Mouse (Mus musculus): Measurements from ENCODE around the gene 2410137M14Rik.
"Not testable (repeated sequence)": the region's sequence is repeated elsewhere in the genome, so short reads cannot be mapped to it uniquely, and the experiment has no call there.

2410137M14Rik gene

DNA sequence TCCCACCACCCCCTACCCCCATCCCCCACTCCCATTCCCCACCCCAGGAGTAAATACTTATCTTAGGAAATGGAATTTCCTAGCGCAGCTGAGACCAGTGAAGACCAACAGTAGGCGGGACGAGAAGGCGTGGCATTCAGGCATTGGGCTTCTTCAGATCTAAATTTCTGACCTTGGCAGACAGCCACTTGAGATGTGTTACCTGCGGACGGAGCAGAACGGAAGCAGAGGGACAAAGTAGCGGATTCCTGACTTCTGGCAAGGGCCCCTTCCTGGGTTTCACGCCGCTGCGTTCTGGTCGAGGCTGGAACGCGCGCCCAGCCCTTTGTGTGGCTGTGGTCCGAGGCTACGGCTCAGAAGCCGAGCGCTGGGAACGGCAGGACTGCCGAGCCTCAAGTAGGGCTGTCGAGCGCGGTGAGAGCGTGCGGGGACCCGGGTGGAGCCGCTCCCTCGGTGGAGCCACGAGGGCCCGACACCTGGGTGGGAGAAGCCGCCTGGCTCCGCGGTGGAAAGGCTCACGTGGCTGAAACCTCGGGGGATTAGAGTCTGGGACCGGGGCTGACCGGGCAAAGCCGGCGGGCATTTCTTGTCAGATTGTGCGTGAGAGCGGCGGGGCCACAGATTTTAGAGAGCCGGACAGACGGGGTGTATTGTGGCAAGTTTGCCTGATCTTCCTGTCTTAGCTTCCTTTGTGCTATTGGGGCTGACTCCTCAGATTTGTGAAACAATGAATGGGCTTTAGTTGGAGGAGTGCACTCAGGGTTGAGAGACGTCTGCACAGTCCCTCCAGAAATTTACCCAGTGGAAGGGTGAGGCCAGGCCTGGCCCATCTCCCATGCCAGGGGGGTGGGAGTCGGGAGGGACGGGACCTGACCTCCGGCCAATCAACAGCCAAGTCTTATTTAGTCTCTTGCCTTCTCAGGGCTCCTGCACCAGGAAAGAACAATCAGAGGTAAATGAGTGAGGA is 21.6 kb upstream of the 2410137M14Rik start:
- Histone ChIP-seq H3K27me3 (ENCODE audit: control insufficient read depth, insufficient read depth, low read length, poor library complexity, severe bottlenecking) (no peaks in the 10 kb centered on the region; the same call in 1 of the 2 replicates), H3K36me3 (ENCODE audit: control insufficient read depth, insufficient read depth, low read length, poor library complexity, severe bottlenecking) (no peaks in the 10 kb centered on the region)
- no peak for DNase-seq (ENCODE audit: low read depth, low spot score)

DNA sequence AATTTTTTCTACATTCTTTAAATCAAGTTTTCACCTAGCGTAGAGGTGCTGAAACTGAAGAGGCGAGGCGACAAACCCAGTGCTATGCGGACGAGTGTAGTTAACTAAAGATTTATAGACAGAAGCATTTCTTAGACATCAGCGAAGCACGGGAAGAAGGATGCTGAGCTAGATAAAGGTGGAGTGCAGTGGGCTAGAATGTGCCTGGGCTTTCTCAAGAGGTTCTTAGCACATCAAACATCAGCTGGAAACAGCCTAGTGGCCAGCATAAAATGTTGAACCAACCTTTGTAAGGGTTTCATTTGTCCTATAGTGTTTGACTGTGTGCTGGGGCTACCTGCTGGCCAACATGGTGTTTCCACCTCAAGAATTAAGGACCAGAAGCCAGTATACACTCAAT is 19.8 kb upstream of the 2410137M14Rik start, which contains the start of gene Zfp57:
Gene Zfp57 (plus strand): TSS at position 301 of the 400 bp plus-strand sequence.
- no peaks in the 10 kb centered on the region; the same call in 1 of the 2 replicates for H3K27me3 ChIP-seq (ENCODE audit: control insufficient read depth, insufficient read depth, low read length, poor library complexity, severe bottlenecking)
- no peak for DNase-seq (ENCODE audit: low read depth, low spot score)

DNA sequence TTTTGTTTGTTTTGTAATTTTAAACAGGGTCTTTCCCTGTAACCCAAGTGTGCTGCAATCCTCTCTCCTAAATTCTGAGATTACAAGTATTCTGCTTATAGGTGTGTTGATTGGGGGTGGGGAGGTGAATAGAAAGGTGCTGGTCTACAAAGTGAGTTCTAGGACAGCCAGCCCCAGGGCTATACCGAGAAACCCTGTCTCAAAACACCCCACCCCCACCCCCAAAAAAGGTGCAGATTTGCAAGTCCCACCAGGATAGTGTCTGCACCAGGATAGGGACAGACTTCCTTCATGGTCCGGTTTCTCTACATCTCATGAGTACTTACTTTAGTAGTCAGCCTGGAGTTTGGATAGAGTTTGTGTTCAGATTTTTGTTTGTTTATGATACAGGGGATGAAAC is 17.4 kb upstream of the 2410137M14Rik start:
- H3K27me3 ChIP-seq (ENCODE audit: control insufficient read depth, insufficient read depth, low read length, poor library complexity, severe bottlenecking), result no peaks in the 10 kb centered on the region; the same call in 1 of the 2 replicates
- no peak for DNase-seq (ENCODE audit: low read depth, low spot score)
- H3K36me3 ChIP-seq (ENCODE audit: control insufficient read depth, insufficient read depth, low read length, poor library complexity, severe bottlenecking), result no peaks in the 10 kb centered on the region

More for the DNA sequence above, 19.8 kb upstream of the 2410137M14Rik start, which contains the start of gene Zfp57:
- no peaks in the 10 kb centered on the region for H3K36me3 ChIP-seq (ENCODE audit: control insufficient read depth, insufficient read depth, low read length, poor library complexity, severe bottlenecking)

DNA sequence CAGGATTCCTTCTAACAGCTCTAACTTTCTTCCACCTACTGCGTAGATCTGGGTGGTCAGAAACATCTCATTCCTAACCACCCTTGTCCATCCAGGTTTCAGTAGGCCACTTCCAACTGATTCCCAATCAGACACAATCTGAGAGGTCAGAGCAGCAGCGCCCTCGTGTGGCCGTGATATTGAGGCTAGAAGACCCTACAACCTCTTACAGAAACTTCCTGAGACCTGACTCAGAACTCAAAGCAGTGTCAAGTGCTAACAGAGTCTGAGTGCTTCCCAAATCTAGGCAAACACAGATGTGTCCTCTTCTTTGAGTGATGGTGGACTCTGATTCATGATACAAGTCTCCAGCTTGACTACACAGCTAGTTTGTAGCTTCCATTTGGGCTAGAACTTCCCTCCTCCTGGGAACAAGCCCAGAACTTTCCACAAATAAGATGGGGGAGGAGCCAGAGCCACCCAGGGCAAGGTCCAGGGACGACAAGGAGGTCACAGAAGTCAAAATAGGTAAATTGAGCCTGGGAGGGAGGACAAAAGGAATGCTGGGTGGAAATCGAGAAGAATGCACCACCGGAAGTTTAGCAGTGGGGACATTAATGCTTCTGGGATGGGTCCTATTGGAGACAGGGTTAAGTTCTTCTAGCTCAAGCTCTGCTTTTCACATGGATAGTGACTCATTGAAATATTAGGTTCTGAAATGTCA is 16.1 kb upstream of the 2410137M14Rik start:
- no peaks in the 10 kb centered on the region for H3K36me3 ChIP-seq (ENCODE audit: control insufficient read depth, insufficient read depth, low read length, poor library complexity, severe bottlenecking)
- no peaks in the 10 kb centered on the region; the same call in 1 of the 2 replicates for H3K27me3 ChIP-seq (ENCODE audit: control insufficient read depth, insufficient read depth, low read length, poor library complexity, severe bottlenecking)
- peak; percentile 69 for DNase-seq (ENCODE audit: low read depth, low spot score)

DNA sequence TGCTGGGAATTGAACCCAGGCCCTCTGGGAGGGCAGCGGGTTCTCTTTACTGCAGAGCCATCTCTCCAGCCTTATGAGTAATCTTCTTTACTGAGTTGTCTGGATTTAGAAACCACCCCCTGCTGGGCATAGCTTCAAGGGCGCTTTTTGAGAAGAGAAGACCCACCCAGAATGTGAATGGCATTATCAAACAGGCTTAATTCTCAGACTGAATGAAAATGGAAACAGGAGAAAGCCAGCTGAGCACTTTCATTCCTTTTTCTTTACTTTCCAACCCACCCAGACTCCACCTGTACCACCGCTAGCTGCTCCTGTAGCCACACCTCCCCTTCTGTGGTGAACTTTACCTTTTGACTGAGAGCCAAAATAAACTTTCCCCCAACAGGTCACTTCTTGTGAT is 14.4 kb upstream of the 2410137M14Rik start:
- H3K27me3 ChIP-seq (ENCODE audit: control insufficient read depth, insufficient read depth, low read length, poor library complexity, severe bottlenecking), result no peaks in the 10 kb centered on the region; the same call in 1 of the 2 replicates
- no peaks in the 10 kb centered on the region for H3K36me3 ChIP-seq (ENCODE audit: control insufficient read depth, insufficient read depth, low read length, poor library complexity, severe bottlenecking)
- no peak for DNase-seq (ENCODE audit: low read depth, low spot score)

DNA sequence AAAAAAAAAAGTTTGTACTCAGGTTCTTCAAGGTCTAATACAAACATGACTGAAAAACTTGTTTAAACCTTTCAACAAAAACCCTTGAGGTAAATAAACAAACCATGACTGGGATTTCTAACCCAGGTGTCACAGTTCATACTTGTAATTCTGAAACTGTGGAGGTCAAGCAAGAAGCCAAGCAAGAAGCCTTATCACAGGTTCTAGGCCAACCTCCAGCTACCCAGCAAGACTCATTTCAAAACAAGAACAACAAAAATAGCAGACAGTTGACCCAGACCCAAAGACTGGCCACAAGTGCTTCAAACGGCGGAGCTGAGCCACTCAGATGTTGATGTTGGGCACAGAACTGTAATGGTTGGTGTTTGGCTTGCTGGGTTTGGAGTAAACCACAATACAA is 13.5 kb upstream of the 2410137M14Rik start:
- no peak for DNase-seq (ENCODE audit: low read depth, low spot score)
- no peaks in the 10 kb centered on the region for H3K36me3 ChIP-seq (ENCODE audit: control insufficient read depth, insufficient read depth, low read length, poor library complexity, severe bottlenecking)
- no peaks in the 10 kb centered on the region for H3K27me3 ChIP-seq (ENCODE audit: control insufficient read depth, insufficient read depth, low read length, poor library complexity, severe bottlenecking)

DNA sequence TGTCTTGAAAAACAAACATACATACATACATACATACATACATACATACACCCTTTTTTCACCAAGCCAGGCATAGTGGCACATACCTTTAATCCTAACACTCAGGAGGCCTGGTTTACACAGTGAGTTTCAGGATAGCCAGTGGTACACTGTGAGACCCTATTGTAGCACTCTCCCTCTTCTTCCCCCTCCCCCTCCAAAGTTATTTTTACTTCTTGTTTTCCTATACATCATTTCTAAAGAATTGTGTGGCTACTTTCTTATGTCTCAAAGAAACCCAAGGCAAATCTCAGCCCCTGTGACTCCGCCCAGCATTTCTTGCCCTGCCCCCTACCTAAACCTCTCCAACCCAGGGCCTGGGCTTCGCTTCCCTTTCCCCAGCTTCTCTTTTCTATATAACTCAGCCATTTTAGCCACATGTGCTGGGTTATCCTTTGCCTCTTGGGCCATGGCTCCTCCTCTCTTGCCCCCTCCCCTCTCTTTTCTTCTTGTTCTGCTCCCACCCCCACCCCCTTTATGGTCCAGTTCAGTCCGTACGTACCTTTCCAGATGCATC is 12.8 kb upstream of the 2410137M14Rik start:
- DNase-seq (ENCODE audit: low read depth, low spot score), result no peak
- no peaks in the 10 kb centered on the region for H3K36me3 ChIP-seq (ENCODE audit: control insufficient read depth, insufficient read depth, low read length, poor library complexity, severe bottlenecking)
- H3K27me3 ChIP-seq (ENCODE audit: control insufficient read depth, insufficient read depth, low read length, poor library complexity, severe bottlenecking), result no peaks in the 10 kb centered on the region

DNA sequence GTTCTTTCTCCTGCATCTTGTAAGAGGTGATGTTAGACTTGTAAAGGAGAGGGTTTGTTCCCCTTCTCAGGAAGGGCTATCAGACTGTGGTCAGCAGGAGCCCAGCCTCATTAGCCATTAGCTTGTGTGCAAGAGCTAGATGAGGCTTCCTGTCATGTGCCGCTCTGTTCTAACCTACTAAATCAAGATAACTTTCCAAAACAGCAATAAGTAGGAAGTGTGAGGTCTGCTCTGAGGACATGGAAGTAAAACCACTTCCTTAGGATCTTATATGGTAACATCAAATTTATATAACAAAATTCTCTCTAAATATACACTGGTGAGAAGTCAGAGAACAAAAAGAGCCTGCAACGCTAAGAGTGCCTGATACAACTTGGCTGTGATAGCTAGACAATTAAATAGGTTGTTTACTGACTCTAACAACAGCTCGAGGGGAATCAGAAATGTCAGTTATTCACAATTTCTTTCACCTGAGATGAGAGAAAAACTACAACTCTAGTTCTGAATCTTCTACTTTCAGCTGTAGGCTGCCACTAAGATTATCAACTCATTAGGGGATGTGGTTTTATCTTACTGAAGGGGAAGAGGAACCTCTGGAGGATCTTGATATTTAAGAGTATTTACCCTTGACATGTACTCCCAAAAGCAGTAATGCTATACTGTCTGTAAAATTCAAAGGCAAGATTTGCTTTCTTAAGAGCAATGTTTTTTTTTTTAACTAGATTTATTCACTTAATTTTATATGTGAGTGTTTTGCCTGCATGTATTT is 11.5 kb upstream of the 2410137M14Rik start:
- H3K27me3 ChIP-seq (ENCODE audit: control insufficient read depth, insufficient read depth, low read length, poor library complexity, severe bottlenecking), result no peaks in the 10 kb centered on the region
- peak; percentile 5 for DNase-seq (ENCODE audit: low read depth, low spot score)

DNA sequence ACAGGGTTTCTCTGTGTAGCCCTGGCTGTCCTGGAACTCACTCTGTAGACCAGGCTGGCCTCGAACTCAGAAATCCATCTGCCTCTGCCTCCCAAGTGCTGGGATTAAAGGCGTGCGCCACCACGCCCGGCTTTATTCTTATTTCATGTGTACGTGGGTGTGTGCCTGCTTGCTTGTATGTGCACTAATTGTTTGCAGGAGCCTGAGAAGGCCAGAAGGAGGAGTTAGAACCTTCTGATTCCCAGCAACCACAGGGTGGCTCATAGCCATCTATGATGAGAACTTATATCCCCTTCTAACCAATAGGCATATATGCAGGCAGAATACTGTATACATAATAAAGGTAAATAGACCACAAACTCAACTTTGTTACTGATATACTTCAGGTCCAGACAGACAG is 9.6 kb upstream of the 2410137M14Rik start:
- DNase-seq (ENCODE audit: low read depth, low spot score), result not testable (repeated sequence)

More for the DNA sequence above, 11.5 kb upstream of the 2410137M14Rik start:
- no peaks in the 10 kb centered on the region for H3K36me3 ChIP-seq (ENCODE audit: control insufficient read depth, insufficient read depth, low read length, poor library complexity, severe bottlenecking)

DNA sequence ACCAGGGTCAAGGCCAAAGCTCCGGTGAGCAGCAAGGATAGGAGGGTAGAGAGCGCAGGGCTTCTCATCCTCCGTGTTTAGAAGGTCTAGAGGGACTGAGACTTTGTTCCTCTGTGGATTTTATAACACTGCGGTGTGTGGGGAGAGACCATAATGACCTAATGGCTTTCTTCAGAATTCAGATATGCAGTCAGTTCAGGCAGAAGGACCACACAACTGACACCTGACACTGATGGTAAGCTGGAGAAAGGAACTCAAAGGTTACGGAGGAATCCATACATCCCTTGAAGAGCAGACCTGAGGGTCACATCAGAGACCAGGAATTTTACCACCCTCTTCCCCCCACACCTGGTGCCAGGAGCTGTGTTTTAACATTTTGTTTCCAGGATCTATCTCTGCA is 8.4 kb upstream of the 2410137M14Rik start, which contains the start of gene H2-M5:
Gene H2-M5 (minus strand): TSS at position 101 of the 400 bp plus-strand sequence.
- H3K27me3 ChIP-seq (ENCODE audit: control insufficient read depth, insufficient read depth, low read length, poor library complexity, severe bottlenecking), result no peaks in the 10 kb centered on the region

More for the DNA sequence above, 9.6 kb upstream of the 2410137M14Rik start:
- not testable (repeated sequence) for H3K27me3 ChIP-seq (ENCODE audit: control insufficient read depth, insufficient read depth, low read length, poor library complexity, severe bottlenecking); H3K36me3 ChIP-seq (ENCODE audit: control insufficient read depth, insufficient read depth, low read length, poor library complexity, severe bottlenecking)

DNA sequence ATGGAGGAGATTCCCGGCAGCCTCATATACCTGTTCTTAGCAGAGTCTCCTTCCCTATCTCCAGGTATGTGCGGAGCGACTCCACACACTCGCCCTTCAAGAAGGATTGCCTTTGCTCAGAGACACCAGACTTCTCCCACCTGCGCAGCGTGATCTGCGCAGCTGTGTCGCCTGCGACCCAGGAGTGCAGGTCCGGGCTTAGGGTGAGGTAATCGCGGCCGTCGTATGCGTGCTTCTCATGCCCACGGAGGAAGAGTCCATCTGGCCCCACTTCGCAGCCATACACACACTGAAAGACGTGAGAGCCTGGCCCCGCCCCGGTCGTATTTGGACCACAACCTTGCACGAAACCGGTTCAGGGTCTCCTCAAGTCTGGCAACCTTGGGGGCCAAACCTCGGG is 7.4 kb upstream of the 2410137M14Rik start:
- H3K36me3 ChIP-seq (ENCODE audit: control insufficient read depth, insufficient read depth, low read length, poor library complexity, severe bottlenecking), result no peaks in the 10 kb centered on the region
- no peak for DNase-seq (ENCODE audit: low read depth, low spot score)
- H3K27me3 ChIP-seq (ENCODE audit: control insufficient read depth, insufficient read depth, low read length, poor library complexity, severe bottlenecking), result no peaks in the 10 kb centered on the region

More for the DNA sequence above, 8.4 kb upstream of the 2410137M14Rik start, which contains the start of gene H2-M5:
- no peak for DNase-seq (ENCODE audit: low read depth, low spot score)
- no peaks in the 10 kb centered on the region for H3K36me3 ChIP-seq (ENCODE audit: control insufficient read depth, insufficient read depth, low read length, poor library complexity, severe bottlenecking)

DNA sequence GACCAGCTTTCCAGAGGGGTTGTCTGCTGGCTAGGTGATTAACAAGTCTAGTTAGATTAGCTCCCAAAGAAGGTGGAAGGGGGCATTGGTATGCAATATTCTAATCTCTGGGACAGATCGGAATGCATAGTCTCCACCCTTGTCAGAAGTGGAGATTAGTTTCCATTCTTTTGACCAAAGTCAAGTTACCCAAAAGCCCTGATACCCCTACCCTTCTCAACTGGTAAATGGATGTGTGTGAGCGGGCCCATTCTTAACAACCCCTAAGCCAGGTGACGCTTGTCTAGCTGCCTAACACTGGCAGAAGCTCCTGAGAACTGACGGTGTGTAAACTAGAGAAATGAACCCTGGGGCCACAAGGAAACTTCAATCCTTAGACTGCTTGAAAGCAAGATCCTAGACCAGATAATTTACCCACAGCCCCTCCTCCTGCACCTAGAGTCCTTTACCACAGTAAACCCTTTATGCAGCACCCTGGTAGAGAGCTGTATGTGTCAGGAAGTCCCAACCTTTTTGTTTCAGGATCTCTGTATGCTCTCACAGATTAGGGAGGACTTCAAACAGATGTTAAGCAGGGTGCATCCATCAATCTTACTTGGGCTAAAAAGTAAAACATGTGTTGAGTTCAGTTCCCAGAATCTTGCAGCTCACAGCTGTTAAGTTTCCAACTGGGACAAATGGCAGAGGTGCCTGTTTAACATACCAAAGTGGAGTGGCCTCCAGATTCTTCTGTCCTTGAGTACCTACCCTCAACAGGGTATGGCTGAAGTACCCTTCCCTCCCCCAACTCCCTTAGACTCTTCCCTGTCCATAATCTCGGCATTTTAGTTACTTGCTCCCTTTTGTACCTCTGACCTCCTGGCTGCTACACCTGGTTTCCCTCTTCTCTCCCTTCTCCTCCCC is 1.5 kb upstream of the 2410137M14Rik start:
- DNase-seq (ENCODE audit: low read depth, low spot score), result no peak
- Histone ChIP-seq H3K27me3 (ENCODE audit: control insufficient read depth, insufficient read depth, low read length, poor library complexity, severe bottlenecking) (no peaks in the 10 kb centered on the region), H3K36me3 (ENCODE audit: control insufficient read depth, insufficient read depth, low read length, poor library complexity, severe bottlenecking) (no peaks in the 10 kb centered on the region)

DNA sequence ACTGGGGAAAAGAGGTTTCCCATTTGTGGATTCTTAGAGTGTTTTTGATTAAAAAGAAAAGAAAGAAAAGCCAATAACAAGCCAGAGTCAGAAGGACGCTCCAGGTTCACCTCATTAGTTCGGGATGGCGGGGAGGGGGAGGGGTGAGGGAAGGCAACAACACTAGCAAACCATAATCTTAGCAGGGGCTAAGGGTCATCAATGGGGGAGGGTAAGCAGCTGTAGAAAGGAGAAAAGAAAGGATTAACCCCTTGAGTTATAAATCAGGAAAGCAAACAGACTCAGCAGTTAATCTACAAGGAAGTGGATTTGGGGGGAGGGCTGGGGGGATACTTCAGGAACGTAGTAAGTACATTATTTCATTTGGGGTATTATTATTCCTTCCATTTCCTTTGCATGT is 808 bp upstream of the 2410137M14Rik start:
- Histone ChIP-seq H3K27me3 (ENCODE audit: control insufficient read depth, insufficient read depth, low read length, poor library complexity, severe bottlenecking) (no peaks in the 10 kb centered on the region; the same call in 1 of the 2 replicates), H3K36me3 (ENCODE audit: control insufficient read depth, insufficient read depth, low read length, poor library complexity, severe bottlenecking) (no peaks in the 10 kb centered on the region)

More for the DNA sequence above, 808 bp upstream of the 2410137M14Rik start:
- no peak for DNase-seq (ENCODE audit: low read depth, low spot score)
